ENCODE assay signal across 25 mouse cellular contexts in genomic region chr14:25846516-25846915, GRCm38 (mm10). TPM values are rescaled to one million over a fixed set of nuclear protein-coding genes. Genes with fewer than 3 reads are reported as not detected.
DNase-seq lines count a peak whose midpoint lies in the region; ATAC-seq and TF ChIP-seq lines count a peak whose summit lies in the region.
"Had no signal": no experiment of that assay in that cellular context is flagged by ENCODE, and none has a peak within 500 bp of the region (broad histone marks: within the 10 kb centered on the region; RNA-seq: fewer than 3 reads in every experiment).

No protein-coding gene starts in this region.

- no peaks in the 10 kb centered on the region for H3K27me3 ChIP-seq in kidney, adult 2 months (replicated peaks; ENCODE audit: control insufficient read depth, insufficient read depth, low read length)
- no peaks in the 10 kb centered on the region for H3K27me3 ChIP-seq in E14TG2a.4 (ENCODE audit: insufficient read depth, low read length)
- H3K27me3 ChIP-seq in intestine, embryonic 16.5 days (replicated peaks; ENCODE audit: control insufficient read depth, insufficient read depth, low read length) = no peaks in the 10 kb centered on the region
- no peaks in the 10 kb centered on the region for H3K27me3 ChIP-seq in stomach, embryonic 15.5 days (replicated peaks)
- H3K27me3 ChIP-seq: CH12.LX had no signal

- no peak for ATAC-seq in intestine, embryonic 16.5 days
- ATAC-seq in stomach, embryonic 15.5 days (ENCODE audit: insufficient read depth, low FRiP score, low read depth) = no peak
- ATAC-seq: forebrain, embryonic 16.5 days; hindbrain, embryonic 16.5 days had no signal

- no peak for TF ChIP-seq CTCF in kidney, adult 2 months (conservative IDR thresholded peaks at IDR 0.05; ENCODE audit: insufficient read depth, insufficient read length, low read depth, low read length)
- TF ChIP-seq CTCF in E14TG2a.4 (conservative IDR thresholded peaks at IDR 0.05; ENCODE audit: low read length) = no peak

- no peaks in the 10 kb centered on the region for H3K36me3 ChIP-seq in kidney, adult 2 months (ENCODE audit: control insufficient read depth, insufficient read depth, low read length)
- peaks cover 48% of the 10 kb centered on the region for H3K36me3 ChIP-seq in E14TG2a.4 (ENCODE audit: insufficient read depth, low read length)
- H3K36me3 ChIP-seq in intestine, embryonic 16.5 days (ENCODE audit: control insufficient read depth, insufficient read depth, low read length) = no peaks in the 10 kb centered on the region
- no peaks in the 10 kb centered on the region for H3K36me3 ChIP-seq in stomach, embryonic 15.5 days
- H3K36me3 ChIP-seq: embryonic facial prominence, embryonic 13.5 days; forebrain, embryonic 12.5 days; heart, embryonic 10.5 days; hindbrain, embryonic 12.5 days had no signal

- peaks cover 39% of the 10 kb centered on the region for H3K4me1 ChIP-seq in kidney, adult 2 months (ENCODE audit: control insufficient read depth, insufficient read depth, low read length)
- H3K4me1 ChIP-seq in E14TG2a.4 (replicated peaks; ENCODE audit: low read depth, low read length) = peaks cover 86% of the 10 kb centered on the region
- peaks cover 26% of the 10 kb centered on the region for H3K4me1 ChIP-seq in intestine, embryonic 16.5 days (ENCODE audit: control insufficient read depth, insufficient read depth, low read length)
- H3K4me1 ChIP-seq in stomach, embryonic 15.5 days = peaks cover 9% of the 10 kb centered on the region

- TF ChIP-seq POLR2A in kidney, adult 2 months (IDR thresholded peaks at IDR 0.05; ENCODE audit: low read depth, low read length) = no peak

- 81% methylated on average over 8 of the region's 8 CpGs for WGBS in kidney, adult 2 months
- 58% methylated on average over 8 of the region's 8 CpGs for WGBS in intestine, embryonic 16.5 days
- WGBS in stomach, embryonic 15.5 days = 84% methylated on average over 8 of the region's 8 CpGs

- H3K4me2 ChIP-seq in intestine, embryonic 16.5 days (ENCODE audit: low read depth, low read length) = no peak overlapping the region; the same call in 1 of the 2 replicates
- H3K4me2 ChIP-seq in stomach, embryonic 15.5 days = no peak overlapping the region
- H3K4me2 ChIP-seq: forebrain, embryonic 12.5 days; hindbrain, embryonic 12.5 days had no signal

- no peaks in the 10 kb centered on the region for H3K9me3 ChIP-seq in E14TG2a.4 (ENCODE audit: low read length)
- H3K9me3 ChIP-seq in intestine, embryonic 16.5 days (ENCODE audit: control insufficient read depth, low read length) = no peaks in the 10 kb centered on the region
- H3K9me3 ChIP-seq in stomach, embryonic 15.5 days = no peaks in the 10 kb centered on the region
- H3K9me3 ChIP-seq: embryonic facial prominence, embryonic 13.5 days; forebrain, embryonic 12.5 days; heart, embryonic 10.5 days; hindbrain, embryonic 12.5 days had no signal

- DNase-seq in kidney, adult 2 months = no peak
- no peak for DNase-seq in kidney, postnatal 25 days
- DNase-seq in thymus, postnatal 10 days (ENCODE audit: low spot score in 2 of 2) = no peak
- no peak for DNase-seq in adrenal gland, postnatal 36 days
- DNase-seq: adrenal gland, adult 2 months; adrenal gland, postnatal 25 days; cerebellum, adult 2 months; cerebellum, postnatal 10 days; embryo, embryonic 11 days; gastrocnemius, postnatal 14 days; heart, postnatal 10 days; heart, postnatal 4 days had no signal

- no peak overlapping the region for H3K4me3 ChIP-seq in kidney, adult 2 months (ENCODE audit: insufficient read depth, low read depth, low read length)
- H3K4me3 ChIP-seq in E14TG2a.4 (replicated peaks; ENCODE audit: low read length) = peak overlapping the region; percentile 24; the same call in 1 of the 2 replicates
- H3K4me3 ChIP-seq in intestine, embryonic 16.5 days (ENCODE audit: low read length) = no peak overlapping the region
- no peak overlapping the region for H3K4me3 ChIP-seq in stomach, embryonic 15.5 days (replicated peaks)
- H3K4me3 ChIP-seq: embryonic facial prominence, embryonic 13.5 days; forebrain, embryonic 12.5 days; heart, embryonic 10.5 days; hindbrain, embryonic 12.5 days had no signal

- no peak overlapping the region for H3K9ac ChIP-seq in intestine, embryonic 16.5 days (ENCODE audit: low read depth, low read length)
- no peak overlapping the region for H3K9ac ChIP-seq in stomach, embryonic 15.5 days
- H3K9ac ChIP-seq: embryonic facial prominence, embryonic 13.5 days; forebrain, embryonic 12.5 days; hindbrain, embryonic 12.5 days had no signal

- H3K27ac ChIP-seq in kidney, adult 2 months (ENCODE audit: insufficient read depth, low read depth, low read length) = 0 out of 2 replicates have a peak overlapping the region, but pooled peaks have one; percentile 39
- H3K27ac ChIP-seq in intestine, embryonic 16.5 days (ENCODE audit: low read length) = peak overlapping the region; percentile 21
- 0 out of 2 replicates have a peak overlapping the region, but pooled peaks have one; percentile 11 for H3K27ac ChIP-seq in stomach, embryonic 15.5 days
- H3K27ac ChIP-seq: embryonic facial prominence, embryonic 13.5 days; forebrain, embryonic 12.5 days; heart, embryonic 10.5 days; hindbrain, embryonic 12.5 days had no signal

RNA-seq across cellular contexts. Expression of gene Anxa11, which starts 4.6 kb away (rescaled TPM):
- polyA plus RNA-seq in kidney, adult 2 months (2012; rRNA removed) = 105 and 116 TPM in 2 replicates
- 95.3 and 105 TPM in 2 replicates for polyA plus RNA-seq in intestine, embryonic 16.5 days (2015; fragmentation: Nextera tagmentation; extraction: Ambion mirVana)
- polyA plus RNA-seq in stomach, embryonic 15.5 days (2015; fragmentation: Nextera tagmentation; extraction: Ambion mirVana) = 44.6 and 46.8 TPM in 2 replicates
- total RNA-seq in adrenal gland, postnatal 36 days (2021) = 10 to 100 TPM; 57.8 to 84.4 TPM

RNA-seq across cellular contexts. Expression of gene Plac9a, which starts 56.4 kb away (rescaled TPM):
- polyA plus RNA-seq in kidney, adult 2 months (2012; rRNA removed) = 3.2 and 4.6 TPM in 2 replicates
- 0.86 and 1.9 TPM in 2 replicates for polyA plus RNA-seq in intestine, embryonic 16.5 days (2015; fragmentation: Nextera tagmentation; extraction: Ambion mirVana)
- 0.48 and 2.3 TPM in 2 replicates for polyA plus RNA-seq in stomach, embryonic 15.5 days (2015; fragmentation: Nextera tagmentation; extraction: Ambion mirVana)
- total RNA-seq in adrenal gland, postnatal 36 days (2021) = 1 to 10 TPM; 1.3 to 1.4 TPM
- total RNA-seq: CH12.LX; common myeloid progenitor, adult 5-6 weeks; granulocyte monocyte progenitor cell, adult 5-6 weeks had no signal
- polyA plus RNA-seq: cerebellum, adult 2 months; embryonic facial prominence, embryonic 13.5 days; forebrain, embryonic 12.5 days; forebrain, embryonic 16.5 days; heart, embryonic 10.5 days; heart, embryonic 14.5 days; hindbrain, embryonic 12.5 days; hindbrain, embryonic 16.5 days had no signal
